Mouse (Mus musculus): ENCODE measurements around the gene Nod1.

- TF ChIP-seq CTCF (IDR thresholded peaks at IDR 0.05; ENCODE audit: low read depth, low read length) (no peak), POLR2A (IDR thresholded peaks at IDR 0.05; ENCODE audit: insufficient read depth, low read length) (no peak), EP300 (IDR thresholded peaks at IDR 0.05; ENCODE audit: insufficient read depth, low read depth, low read length) (no peak)
These were observed 47.9 kb downstream of the Nod1 start for GRCm38 (mm10) chr6:54924538-54924937.
